Mouse (Mus musculus) ovary, postnatal 10 days (tissue): Measurements from ENCODE around the gene Ncapd2.

Experiments used
- DNase-seq: peaks from one replicate; pipeline ENCODE4 v3.0.0; 2022; ENCODE audit warnings: low spot score

Gene Ncapd2

DNA sequence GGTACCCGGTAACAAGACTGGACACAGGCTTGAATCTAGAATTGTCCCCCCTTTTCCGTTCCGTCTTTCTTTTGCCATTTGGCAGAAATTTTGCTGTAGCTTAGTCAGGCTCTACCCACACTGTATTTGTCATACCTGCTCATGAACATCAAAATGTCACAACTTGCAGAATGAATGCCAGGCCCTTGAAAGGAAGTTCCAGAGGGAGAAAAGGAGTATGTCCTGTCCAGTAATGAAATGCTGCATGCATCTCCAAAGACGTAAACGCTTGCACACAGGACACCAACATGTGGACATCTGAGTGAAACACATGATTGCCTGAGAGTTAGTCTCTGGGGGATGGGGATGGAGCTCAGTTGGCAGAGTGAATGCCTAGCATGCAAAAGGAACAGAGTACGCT lies 22.2 kb upstream of the Ncapd2 start:
- DNase-seq, result no peak

- no peak for DNase-seq
Observed at GRCm38 (mm10) chr6:125213129-125213528, 21.6 kb upstream of the Ncapd2 start.

GRCm38 (mm10) chr6:125212621-125213020 lies 21.1 kb upstream of the Ncapd2 start:
- DNase-seq, result no peak

- DNase-seq, result no peak
Observed at GRCm38 (mm10) chr6:125210436-125210835, 18.9 kb upstream of the Ncapd2 start.

- DNase-seq, result no peak
Observed at GRCm38 (mm10) chr6:125197166-125197565, 5.7 kb upstream of the Ncapd2 start.

GRCm38 (mm10) chr6:125196301-125196700 lies 4.8 kb upstream of the Ncapd2 start:
- DNase-seq, result no peak

DNA sequence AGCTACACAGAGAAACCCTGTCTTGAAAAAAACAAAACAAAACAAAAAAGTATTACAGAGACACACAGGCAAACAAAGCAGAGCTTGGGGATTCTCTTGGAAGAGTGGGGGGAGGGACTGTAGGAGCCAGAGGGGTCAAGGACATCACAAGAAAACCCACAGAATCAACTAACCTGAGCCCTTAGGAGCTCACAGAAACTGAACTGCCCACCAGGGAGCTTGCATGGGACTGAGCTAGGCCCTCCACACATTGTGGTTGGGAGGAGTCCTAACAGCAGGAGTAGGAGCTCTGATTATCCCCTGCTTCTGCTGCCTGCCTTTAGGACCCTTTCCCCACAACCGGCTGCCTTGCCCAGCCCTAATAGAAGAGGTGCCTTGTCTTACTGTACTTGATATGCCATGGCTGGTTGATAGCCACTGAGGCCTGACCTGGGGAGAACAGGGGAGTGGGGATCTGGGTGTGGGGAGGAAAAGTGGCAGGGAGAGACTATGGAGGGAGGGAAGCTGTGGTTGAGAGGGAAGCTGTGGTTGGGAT lies 4.1 kb upstream of the Ncapd2 start:
- no peak for DNase-seq

DNA sequence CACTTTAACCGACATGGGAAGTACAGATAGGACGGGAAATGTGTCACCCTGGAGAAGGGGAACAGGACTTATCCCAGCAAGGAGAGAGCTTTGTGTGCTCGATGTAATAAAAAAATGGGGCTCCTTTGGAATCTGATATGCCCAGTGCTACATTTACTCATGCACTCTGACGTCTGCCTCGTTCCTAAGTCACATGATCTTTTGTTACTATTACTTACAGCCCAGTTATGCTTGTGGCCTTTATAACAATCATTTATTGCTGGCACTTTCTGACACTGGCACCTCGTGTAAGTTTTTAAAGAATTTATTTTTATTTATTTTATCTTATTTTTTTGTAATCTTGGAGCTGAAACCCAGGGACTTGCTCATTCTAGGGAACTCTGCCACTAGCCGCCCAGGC lies 1.9 kb upstream of the Ncapd2 start:
- DNase-seq, result no peak

DNA sequence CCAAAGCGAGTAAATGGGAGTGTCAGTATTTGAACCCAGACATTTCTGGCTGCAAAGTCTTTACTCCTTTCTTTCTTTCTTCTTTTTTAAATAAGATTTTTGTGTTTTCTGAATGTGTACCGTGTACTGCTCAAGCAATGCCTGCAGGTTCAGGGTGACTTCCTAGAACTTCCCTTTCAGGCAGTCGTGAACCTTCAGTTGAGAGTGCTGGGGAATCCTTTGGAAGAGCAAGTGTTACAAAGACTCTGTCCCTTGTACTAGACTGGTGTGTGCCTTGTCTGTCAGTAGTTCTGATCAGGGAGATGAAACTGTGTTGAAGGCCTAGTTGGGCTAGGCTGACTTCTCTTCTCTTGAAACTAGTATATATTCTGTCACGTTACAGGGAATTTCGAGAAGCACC lies 1.3 kb upstream of the Ncapd2 start:
- DNase-seq, result no peak

- DNase-seq, result peak; percentile 69
Observed at GRCm38 (mm10) chr6:125192016-125192714, 664 bp upstream of the Ncapd2 start.

DNA sequence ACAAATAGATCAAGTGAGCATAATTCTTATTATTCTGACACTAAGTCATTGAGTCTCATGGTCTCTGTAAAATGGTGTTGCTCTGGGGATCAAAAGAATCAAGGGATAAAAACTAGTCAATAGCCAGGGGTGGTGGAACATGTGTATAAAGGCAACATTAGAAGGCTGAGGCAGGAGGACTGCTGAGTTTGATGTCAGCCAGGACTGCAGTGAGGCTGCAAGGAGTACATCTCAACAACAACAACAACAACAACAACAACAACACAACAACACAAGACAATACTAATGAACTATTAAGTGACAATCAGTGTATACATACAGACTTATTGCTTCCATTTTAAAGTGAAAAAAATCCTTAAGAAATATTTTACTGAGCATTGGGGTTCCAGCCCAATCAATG lies 685 bp downstream of the Ncapd2 start:
- no peak for DNase-seq

DNA sequence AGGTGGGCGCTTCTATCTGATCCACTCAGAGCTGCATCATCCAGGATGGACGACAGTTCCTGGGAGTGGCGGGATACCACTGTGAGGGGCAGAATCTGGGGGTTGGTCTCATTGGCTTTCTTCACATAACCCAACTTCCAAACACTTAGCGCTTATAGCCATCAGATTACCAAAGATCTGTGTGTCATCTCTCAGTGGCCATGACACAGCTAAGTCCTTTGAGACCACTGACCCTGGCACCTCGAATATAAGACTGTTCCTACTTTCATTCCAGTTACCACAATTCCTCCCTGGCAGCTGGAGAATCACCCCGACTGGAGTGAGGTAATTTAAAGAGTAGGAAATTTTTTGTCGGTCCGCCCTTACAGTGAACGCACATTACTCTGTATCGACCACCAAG lies 5.3 kb downstream of the Ncapd2 start:
- DNase-seq, result no peak

- no peak for DNase-seq
Observed at GRCm38 (mm10) chr6:125182133-125182532, 9.4 kb downstream of the Ncapd2 start.

DNA sequence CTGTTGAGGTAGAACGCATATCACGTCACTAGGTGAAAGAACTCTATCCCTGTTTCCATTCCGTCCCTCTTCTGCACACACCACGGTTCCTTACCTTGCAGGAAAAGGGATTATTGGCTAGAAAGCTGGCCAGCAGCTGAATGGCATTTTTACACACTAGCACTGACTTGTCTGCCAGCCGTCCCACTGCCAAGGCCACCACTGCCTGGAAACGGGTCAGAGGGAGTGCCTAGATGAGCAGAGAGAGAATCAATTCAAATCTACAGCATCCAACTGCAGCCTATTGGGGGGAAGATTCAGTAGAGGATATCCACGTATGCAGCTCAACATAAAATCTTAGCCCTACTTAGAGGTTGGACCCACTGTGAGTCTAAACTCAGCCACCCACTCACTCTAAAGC lies 11.9 kb downstream of the Ncapd2 start:
- no peak for DNase-seq

DNA sequence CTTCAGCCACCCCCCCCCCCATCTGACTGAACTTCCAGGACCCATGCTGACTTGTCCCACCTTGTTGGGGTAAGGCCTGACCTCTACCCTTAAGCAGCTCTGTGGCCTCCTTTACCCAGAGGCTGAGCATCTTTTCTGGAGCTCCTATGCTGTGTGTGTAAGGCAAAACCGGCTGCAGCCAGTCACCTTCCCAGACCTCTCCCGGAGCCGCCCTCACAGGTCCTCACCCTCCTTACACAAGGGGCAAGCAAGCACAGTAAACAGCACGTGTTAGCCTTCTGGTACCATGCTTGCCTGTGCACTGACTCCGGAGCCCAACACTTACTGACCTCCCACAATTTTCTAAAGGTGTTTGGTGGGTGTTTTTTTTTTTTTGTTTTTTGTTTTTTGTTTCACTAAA lies 16.0 kb downstream of the Ncapd2 start:
- DNase-seq, result no peak

- no peak for DNase-seq
Observed at GRCm38 (mm10) chr6:125173256-125173655, 18.2 kb downstream of the Ncapd2 start.

DNA sequence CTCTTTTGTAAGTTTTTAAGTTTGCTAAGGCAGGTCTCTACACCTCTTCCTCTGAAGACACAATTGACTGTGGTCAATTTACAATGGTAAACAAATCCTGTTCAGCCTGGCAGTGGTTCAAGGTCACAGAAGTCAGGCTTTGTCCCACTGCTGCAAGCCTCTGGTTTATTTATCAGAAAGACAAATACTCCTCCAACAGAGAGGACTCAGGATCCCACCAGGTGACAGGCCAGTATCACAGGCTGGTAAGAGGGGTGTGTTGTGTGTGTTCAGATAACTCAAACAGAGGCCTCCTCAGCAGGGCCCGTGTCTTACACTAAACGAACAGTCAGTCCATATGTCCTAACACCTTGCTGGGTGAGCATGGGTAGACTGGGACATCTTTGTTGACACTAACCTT lies 19.0 kb downstream of the Ncapd2 start:
- DNase-seq, result no peak

- no peak for DNase-seq
Observed at GRCm38 (mm10) chr6:125170194-125170593, 21.3 kb downstream of the Ncapd2 start.

DNA sequence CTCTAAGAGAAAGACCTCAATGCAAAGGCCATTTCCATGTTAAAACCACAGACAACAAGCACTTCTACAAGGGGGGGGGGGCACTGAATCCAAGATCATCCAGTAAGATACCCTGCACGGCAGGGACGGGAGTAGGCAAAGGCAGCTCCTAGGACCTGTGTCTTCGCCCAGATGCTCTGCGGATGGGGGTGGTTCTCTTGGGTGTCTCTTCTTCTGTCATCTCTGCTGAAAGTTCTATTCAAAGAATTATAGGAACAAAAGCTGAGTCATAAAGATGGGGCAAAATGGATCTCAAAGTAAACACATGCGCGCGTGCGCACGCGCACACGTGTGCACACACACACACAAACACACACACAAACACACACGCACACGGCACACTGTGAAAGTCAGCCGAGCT lies 23.4 kb downstream of the Ncapd2 start:
- DNase-seq, result no peak

- no peak for DNase-seq
Observed at GRCm38 (mm10) chr6:125166861-125167650, 24.4 kb downstream of the Ncapd2 start.

- DNase-seq, result no peak
Observed at GRCm38 (mm10) chr6:125166051-125166751, 25.3 kb downstream of the Ncapd2 start, which contains the start of gene Gapdh. Gene Gapdh, minus strand, starts transcription at chr6:125166467.

GRCm38 (mm10) chr6:125165328-125165891 lies 26.1 kb downstream of the Ncapd2 start:
- DNase-seq, result peak; percentile 89
